Mouse (Mus musculus) stomach, embryonic 15.5 days (tissue): ENCODE measurements around the gene Nprl3. TPM values are rescaled to one million over a fixed set of nuclear protein-coding genes. Genes with fewer than 3 reads are reported as not detected.

ENCODE experiments used
- ATAC-seq: fragments of 200-750 bp; cut with Nextera tagmentation; 2 replicates; pipeline ENCODE4 v1.8.0; 2017; ENCODE audit warnings: low read depth, moderate number of reproducible peaks, moderate TSS enrichment; ENCODE audit not compliant: insufficient read depth, low FRiP score
- H3K27ac ChIP-seq: fragments of 300-500 bp; sonication (generic); 2 replicates; pipeline ENCODE4 v1.5.1; 2015; ENCODE audit warnings: mild to moderate bottlenecking, inconsistent platforms
- H3K27me3 ChIP-seq: fragments of 300-500 bp; sonication (generic); replicated peaks from 2 replicates; pipeline ENCODE4 v1.6.1; 2015; ENCODE audit warnings: inconsistent platforms
- H3K36me3 ChIP-seq: fragments of 300-500 bp; sonication (generic); 2 replicates; pipeline ENCODE4 v1.6.1; 2015; ENCODE audit warnings: inconsistent platforms
- H3K4me1 ChIP-seq: fragments of 300-500 bp; sonication (generic); 2 replicates; pipeline ENCODE4 v1.6.1; 2015; ENCODE audit warnings: inconsistent platforms
- H3K4me2 ChIP-seq: fragments of 300-500 bp; sonication (generic); 2 replicates; pipeline ENCODE4 v1.6.1; 2015; ENCODE audit warnings: mild to moderate bottlenecking, inconsistent platforms
- H3K4me3 ChIP-seq: fragments of 300-500 bp; sonication (generic); replicated peaks from 2 replicates; pipeline ENCODE4 v1.5.1; 2015; ENCODE audit warnings: inconsistent platforms
- H3K9ac ChIP-seq: fragments of 300-500 bp; sonication (generic); 2 replicates; pipeline ENCODE4 v1.6.1; 2015; ENCODE audit warnings: inconsistent platforms
- H3K9me3 ChIP-seq: fragments of 300-500 bp; sonication (generic); 2 replicates; pipeline ENCODE4 v1.6.1; 2016; ENCODE audit warnings: inconsistent platforms
- WGBS: fragments of 180-500 bp; shearing (Covaris S2); methylation state at CpG from one replicate; pipeline ENCODE4 v1.1.7; 2015; 5-methylcytosine and 5-hydroxymethylcytosine counted together
- polyA plus RNA-seq: library from polyadenylated mRNA; unstranded; fragments of >200 nt; fragmentation: Nextera tagmentation; extraction: Ambion mirVana; gene quantifications from 2 replicates; pipeline ENCODE4 v1.2.1, GENCODE M21; 2015

The Nprl3 gene
- polyA plus RNA-seq, 1 experiment from 2014 or later: 35.6 TPM

DNA sequence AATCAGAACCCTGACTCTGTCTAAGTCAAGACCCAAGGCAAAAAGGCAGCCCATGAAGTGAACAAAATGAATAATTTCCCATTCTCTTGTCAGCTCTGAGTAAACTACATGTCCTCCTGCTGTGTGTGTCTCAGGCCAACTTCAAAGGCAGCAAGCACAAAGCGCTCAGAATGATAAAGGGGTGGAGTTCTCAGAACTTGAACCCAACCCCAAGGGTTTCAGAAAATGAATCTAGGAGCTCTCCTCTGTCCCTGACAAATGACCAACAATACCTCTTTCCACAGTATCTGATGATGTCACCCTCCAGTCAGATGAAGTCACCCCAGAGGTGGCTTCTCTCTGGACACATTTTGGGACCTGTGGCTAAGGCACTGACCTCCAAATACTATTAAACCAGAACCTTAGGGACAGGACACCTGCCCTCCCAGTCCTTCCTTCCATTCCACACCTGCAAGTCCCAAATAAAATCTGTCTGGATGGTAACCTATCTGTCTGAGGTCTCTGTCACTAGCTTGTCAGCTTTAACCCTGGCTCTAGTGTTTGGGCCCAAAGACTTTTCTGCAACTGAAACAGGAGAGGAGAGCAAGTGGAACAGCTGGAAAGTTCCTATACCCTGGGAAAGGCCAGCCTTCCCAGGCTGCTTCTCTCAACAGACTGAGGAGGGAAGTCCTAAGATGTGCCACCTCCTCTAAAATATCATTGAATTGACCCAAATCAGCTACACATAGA, 14.1 kb upstream of the Nprl3 start:
- peaks cover 14% of the 10 kb centered on the region; the same call in 1 of the 2 replicates for H3K27me3 ChIP-seq
- H3K27ac ChIP-seq: no peak overlapping the region
- 69% methylated on average over 1 of the region's 1 CpGs for WGBS
- no peaks in the 10 kb centered on the region for H3K36me3 ChIP-seq
- H3K9me3 ChIP-seq: no peaks in the 10 kb centered on the region
- H3K4me1 ChIP-seq: no peaks in the 10 kb centered on the region
- H3K4me2 ChIP-seq: no peak overlapping the region
- ATAC-seq: no peak
- H3K4me3 ChIP-seq: no peak overlapping the region
- no peak overlapping the region for H3K9ac ChIP-seq

DNA sequence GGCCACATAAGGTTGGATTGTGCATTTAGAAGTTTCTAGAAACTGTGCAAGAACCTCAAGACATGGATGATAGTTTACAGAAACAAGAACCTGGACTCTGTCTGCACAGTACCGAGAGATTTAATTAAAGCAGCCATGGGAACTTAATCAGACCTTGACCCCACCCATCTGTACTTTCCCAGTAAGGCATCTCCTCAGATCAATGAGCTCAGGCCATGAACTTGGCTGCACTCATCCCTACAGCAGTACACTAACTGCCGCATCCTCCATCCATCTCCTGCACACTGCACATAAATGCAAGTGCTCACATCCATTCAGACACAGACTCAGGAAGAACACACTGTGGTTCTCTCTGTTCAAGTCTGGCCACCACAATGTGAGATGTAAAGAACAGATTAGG, 13.1 kb upstream of the Nprl3 start:
- 45% methylated on average over 2 of the region's 2 CpGs for WGBS
- ATAC-seq: no peak
- Histone ChIP-seq H3K4me2 (no peak overlapping the region), H3K4me1 (no peaks in the 10 kb centered on the region), H3K27ac (no peak overlapping the region), H3K9me3 (no peaks in the 10 kb centered on the region), H3K27me3 (peaks cover 14% of the 10 kb centered on the region; the same call in 1 of the 2 replicates), H3K9ac (no peak overlapping the region), H3K4me3 (no peak overlapping the region), H3K36me3 (no peaks in the 10 kb centered on the region)

DNA sequence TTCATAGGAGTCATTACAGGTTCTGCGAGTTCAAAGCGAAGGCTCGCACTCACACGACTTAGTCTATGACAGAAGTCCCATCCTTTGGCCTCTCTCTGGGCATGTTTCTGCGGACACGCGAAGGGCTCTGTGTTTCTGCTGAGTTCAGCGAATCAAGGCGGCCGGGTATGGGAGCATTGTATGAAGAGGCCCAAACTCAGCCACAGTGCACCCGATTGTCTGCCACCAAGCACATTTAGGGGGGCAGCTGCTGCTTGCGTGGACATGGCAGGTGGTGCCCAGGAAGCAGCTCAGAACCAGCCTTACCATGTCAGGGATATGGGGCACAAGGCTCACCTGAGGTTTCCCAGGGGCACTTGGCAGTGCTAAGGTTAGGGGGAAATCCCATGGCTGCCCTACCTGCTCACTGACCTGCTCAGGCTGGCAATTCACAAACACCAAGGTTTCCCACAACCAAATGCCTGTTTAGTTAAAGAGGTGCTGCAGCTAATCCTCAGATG, 11.0 kb upstream of the Nprl3 start:
- H3K4me3 ChIP-seq: no peak overlapping the region
- ATAC-seq: no peak
- no peak overlapping the region for H3K27ac ChIP-seq
- no peak overlapping the region for H3K9ac ChIP-seq
- H3K36me3 ChIP-seq: no peaks in the 10 kb centered on the region
- 77% methylated on average over 12 of the region's 12 CpGs for WGBS
- H3K9me3 ChIP-seq: no peaks in the 10 kb centered on the region
- H3K27me3 ChIP-seq: peaks cover 14% of the 10 kb centered on the region; the same call in 1 of the 2 replicates
- H3K4me2 ChIP-seq: no peak overlapping the region
- H3K4me1 ChIP-seq: no peaks in the 10 kb centered on the region

DNA sequence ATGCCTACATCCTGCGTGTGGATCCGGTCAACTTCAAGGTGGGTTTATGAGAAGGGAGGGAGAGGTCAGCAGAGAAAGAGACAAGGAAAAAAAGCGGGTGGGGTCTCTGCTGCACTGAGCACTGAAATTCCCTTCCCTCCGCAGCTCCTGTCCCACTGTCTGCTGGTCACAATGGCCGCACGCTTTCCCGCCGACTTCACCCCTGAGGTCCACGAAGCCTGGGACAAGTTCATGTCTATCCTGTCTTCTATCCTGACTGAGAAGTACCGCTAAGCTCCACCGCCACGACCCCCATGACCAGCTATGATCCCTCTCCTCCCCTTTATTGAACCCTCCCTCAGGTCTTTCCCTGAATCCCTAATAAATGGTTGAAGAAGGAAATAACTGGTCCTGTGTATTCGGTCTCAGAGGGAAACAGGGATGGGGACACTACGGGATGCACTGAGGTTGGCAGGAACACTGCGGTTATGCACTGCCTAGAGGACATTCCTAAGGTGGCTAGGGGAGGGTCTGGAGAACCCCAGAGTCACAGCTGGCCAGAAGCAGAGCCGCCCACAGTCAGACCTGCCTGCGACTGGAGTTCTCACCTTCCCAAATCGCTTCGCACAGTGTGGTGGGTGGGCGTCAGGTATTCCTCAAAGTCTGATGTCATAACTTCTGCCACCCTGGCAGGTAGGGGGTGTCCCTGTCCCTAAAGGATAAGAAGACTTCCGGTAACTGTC, 10.4 kb upstream of the Nprl3 start:
- Histone ChIP-seq H3K4me1 (no peaks in the 10 kb centered on the region), H3K9ac (no peak overlapping the region), H3K27me3 (peaks cover 14% of the 10 kb centered on the region; the same call in 1 of the 2 replicates), H3K27ac (no peak overlapping the region), H3K9me3 (no peaks in the 10 kb centered on the region), H3K4me3 (no peak overlapping the region), H3K4me2 (no peak overlapping the region), H3K36me3 (no peaks in the 10 kb centered on the region)
- ATAC-seq: no peak
- 70% methylated on average over 21 of the region's 21 CpGs for WGBS

- H3K9ac ChIP-seq: no peak within 1 kb of the TSS
- no peaks in the 10 kb centered on the region for H3K9me3 ChIP-seq
- WGBS: 64% methylated on average over 3 of the region's 3 CpGs
- H3K4me1 ChIP-seq: no peaks in the 10 kb centered on the region
- no peak within 1 kb of the TSS for H3K27ac ChIP-seq
- H3K4me2 ChIP-seq: no peak within 1 kb of the TSS
- no peak within 1 kb of the TSS for H3K4me3 ChIP-seq
- no peaks in the 10 kb centered on the region for H3K36me3 ChIP-seq
- no peak for ATAC-seq
- H3K27me3 ChIP-seq: peaks cover 14% of the 10 kb centered on the region; the same call in 1 of the 2 replicates
These were observed 8.8 kb upstream of the Nprl3 start, which contains the start of gene Hba-x for GRCm38 (mm10) chr11:32276347-32276746. Gene Hba-x (plus strand): TSS chr11:32276400.

DNA sequence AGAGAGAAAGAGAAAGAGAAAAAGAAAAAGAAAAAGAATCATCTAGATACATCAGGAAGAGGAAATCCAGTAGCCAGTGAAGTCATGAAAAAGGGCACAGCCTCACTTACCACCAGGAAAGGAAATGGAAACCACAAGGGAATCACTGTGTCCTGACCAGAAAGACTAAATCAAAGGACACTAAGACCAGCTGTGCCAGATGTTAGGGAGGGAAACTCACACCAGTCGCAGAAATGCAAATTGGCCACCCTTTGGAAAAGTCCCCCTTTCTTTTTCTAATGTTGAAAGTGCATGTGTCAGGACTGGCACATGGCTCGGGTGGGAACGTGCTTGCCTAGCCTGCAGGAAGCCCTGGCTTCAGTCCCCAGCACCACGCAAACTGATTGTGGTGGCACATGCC, 3.7 kb upstream of the Nprl3 start:
- Histone ChIP-seq H3K27me3 (no peaks in the 10 kb centered on the region), H3K4me1 (peaks cover 6% of the 10 kb centered on the region), H3K9ac (no peak overlapping the region), H3K4me3 (no peak overlapping the region), H3K36me3 (no peaks in the 10 kb centered on the region), H3K9me3 (no peaks in the 10 kb centered on the region), H3K4me2 (no peak overlapping the region), H3K27ac (no peak overlapping the region)
- 41% methylated on average over 4 of the region's 4 CpGs for WGBS
- no peak for ATAC-seq

- 78% methylated on average over 5 of the region's 5 CpGs for WGBS
- no peak overlapping the region for H3K4me3 ChIP-seq
- no peaks in the 10 kb centered on the region for H3K27me3 ChIP-seq
- no peak overlapping the region for H3K9ac ChIP-seq
- no peaks in the 10 kb centered on the region for H3K9me3 ChIP-seq
- no peak overlapping the region for H3K27ac ChIP-seq
- H3K4me1 ChIP-seq: peaks cover 10% of the 10 kb centered on the region
- no peaks in the 10 kb centered on the region for H3K36me3 ChIP-seq
- H3K4me2 ChIP-seq: no peak overlapping the region
- peak; percentile 75; the same call in 1 of the 2 replicates for ATAC-seq
These were observed 1.4 kb upstream of the Nprl3 start for GRCm38 (mm10) chr11:32268952-32269351.

DNA sequence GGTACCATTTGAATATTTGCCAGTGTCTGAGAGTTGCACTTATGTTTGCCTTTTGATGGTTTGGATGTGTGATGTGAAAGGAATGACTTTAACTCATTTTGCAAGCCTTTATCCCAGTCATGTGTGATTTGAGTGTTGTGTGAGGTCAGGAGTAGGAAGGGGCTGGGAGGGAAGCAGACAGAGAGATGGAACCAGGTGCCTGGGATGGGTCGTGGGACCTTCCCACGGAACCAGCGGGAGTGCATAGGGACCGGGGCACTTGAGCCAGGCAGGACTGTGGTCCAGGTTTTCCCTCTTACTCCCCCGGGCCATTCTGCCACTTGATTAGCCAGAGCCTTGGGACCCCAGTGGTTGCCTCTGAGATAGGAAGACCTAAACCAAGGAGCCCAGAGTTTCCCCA, 457 bp upstream of the Nprl3 start:
- H3K4me3 ChIP-seq: peak overlapping the region; percentile 77
- 21% methylated on average over 5 of the region's 5 CpGs for WGBS
- no peak for ATAC-seq

DNA sequence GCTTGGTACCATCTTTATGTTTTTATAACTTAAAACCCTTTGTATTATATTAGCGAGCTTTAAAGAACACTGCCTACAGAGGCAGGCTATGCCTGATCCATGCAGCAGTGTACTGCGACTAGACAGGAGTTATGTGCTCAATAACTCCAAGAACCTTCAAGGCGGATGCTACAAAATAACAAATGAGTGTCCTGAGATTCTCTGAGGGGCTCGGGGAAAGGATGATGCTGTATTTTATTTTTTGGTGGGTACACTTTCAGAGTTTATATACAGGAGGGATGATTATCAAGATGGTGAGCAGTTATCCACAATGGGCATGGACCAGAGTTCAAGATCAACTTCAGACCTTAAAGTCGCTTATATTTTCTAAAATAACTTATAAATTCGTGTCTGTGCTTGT, 731 bp downstream of the Nprl3 start:
- Histone ChIP-seq H3K27me3 (no peaks in the 10 kb centered on the region), H3K9ac (peak overlapping the region; percentile 76), H3K4me2 (peak overlapping the region; percentile 56), H3K36me3 (no peaks in the 10 kb centered on the region), H3K9me3 (no peaks in the 10 kb centered on the region), H3K27ac (peak overlapping the region; percentile 93), H3K4me1 (peaks cover 13% of the 10 kb centered on the region), H3K4me3 (peak overlapping the region; percentile 77)
- 17% methylated on average over 6 of the region's 6 CpGs for WGBS
- no peak for ATAC-seq

More for the DNA sequence above, 457 bp upstream of the Nprl3 start:
- no peaks in the 10 kb centered on the region for H3K27me3 ChIP-seq
- no peaks in the 10 kb centered on the region for H3K9me3 ChIP-seq
- H3K36me3 ChIP-seq: no peaks in the 10 kb centered on the region
- peak overlapping the region; percentile 39; the same call in 1 of the 2 replicates for H3K9ac ChIP-seq
- peaks cover 10% of the 10 kb centered on the region for H3K4me1 ChIP-seq
- peak overlapping the region; percentile 56 for H3K4me2 ChIP-seq
- H3K27ac ChIP-seq: peak overlapping the region; percentile 93

DNA sequence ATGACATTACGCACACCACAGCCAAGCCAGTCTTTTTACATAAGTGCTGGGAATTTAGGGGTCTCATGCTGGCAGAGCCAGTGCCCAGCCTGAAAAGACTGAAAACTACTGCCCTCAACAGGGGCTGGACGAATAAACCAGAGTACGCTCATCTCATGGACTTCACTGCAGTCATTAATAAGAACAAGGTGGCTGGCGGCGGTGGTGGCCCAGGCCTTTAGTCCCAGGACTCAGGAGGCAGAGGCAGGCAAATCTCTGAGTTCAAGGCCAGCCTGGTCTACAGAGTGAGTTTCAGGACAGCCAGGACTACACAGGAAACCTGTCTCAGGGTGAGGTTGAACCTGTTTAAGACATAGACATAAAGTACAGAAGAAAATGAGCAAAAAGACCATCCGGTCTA, 1.3 kb downstream of the Nprl3 start:
- Histone ChIP-seq H3K9ac (no peak overlapping the region), H3K36me3 (no peaks in the 10 kb centered on the region)
- 91% methylated on average over 6 of the region's 6 CpGs for WGBS

GRCm38 (mm10) chr11:32265117-32265738, 2.3 kb downstream of the Nprl3 start:
- Histone ChIP-seq H3K4me2 (no peak overlapping the region), H3K9ac (no peak overlapping the region), H3K27ac (no peak overlapping the region), H3K9me3 (no peaks in the 10 kb centered on the region), H3K36me3 (no peaks in the 10 kb centered on the region), H3K27me3 (no peaks in the 10 kb centered on the region), H3K4me1 (peaks cover 13% of the 10 kb centered on the region), H3K4me3 (no peak overlapping the region)
- 86% methylated on average over 3 of the region's 3 CpGs for WGBS
- ATAC-seq: no peak

More for the DNA sequence above, 1.3 kb downstream of the Nprl3 start:
- Histone ChIP-seq H3K4me2 (no peak overlapping the region), H3K4me3 (no peak overlapping the region), H3K9me3 (no peaks in the 10 kb centered on the region), H3K4me1 (peaks cover 13% of the 10 kb centered on the region), H3K27ac (no peak overlapping the region), H3K27me3 (no peaks in the 10 kb centered on the region)
- ATAC-seq: no peak
